Mouse (Mus musculus): ENCODE measurements at regions not wholly inside any gene's neighbourhood (a gene's known extent, or its start where the extent isn't known, plus 50 kb on each side); places are given as distances from the start of the nearest gene placed in this dataset.

DNA sequence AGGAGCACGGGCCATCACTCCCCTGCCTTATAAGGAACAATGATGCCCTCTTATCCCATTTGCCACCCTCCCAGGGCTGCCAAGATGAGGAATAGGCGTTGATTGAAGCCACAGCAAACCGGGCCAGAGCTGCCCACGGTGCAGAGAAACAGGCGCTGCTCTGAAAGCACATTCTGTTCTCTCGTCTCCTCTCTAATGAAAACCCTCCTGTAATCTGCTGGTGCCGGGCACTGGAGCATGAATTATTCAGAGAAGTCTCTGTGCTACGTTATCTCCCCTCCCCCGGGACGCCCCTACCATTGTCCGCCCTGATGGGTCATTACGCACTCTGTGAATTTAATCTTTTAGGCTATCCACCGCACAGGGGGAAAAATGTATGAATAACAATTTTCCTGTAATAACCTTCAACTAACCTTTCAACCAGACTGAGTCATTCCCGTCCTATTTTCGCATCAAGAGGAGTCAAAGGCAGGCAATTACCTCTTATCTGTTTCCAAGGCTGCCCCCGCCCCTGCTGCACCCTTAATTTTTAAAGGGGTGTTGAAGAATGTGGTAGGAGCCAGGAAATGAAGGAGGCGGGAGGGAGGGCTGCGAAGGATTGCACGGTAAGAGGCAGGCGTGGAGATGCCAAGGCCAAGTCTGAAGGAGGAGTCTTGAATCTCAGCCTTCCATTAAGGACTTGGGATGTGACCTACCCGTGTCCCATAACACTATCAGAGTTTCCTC lies 201.6 kb downstream of the Tle3 start:
- DNase-seq, result peak; percentile 63

DNA sequence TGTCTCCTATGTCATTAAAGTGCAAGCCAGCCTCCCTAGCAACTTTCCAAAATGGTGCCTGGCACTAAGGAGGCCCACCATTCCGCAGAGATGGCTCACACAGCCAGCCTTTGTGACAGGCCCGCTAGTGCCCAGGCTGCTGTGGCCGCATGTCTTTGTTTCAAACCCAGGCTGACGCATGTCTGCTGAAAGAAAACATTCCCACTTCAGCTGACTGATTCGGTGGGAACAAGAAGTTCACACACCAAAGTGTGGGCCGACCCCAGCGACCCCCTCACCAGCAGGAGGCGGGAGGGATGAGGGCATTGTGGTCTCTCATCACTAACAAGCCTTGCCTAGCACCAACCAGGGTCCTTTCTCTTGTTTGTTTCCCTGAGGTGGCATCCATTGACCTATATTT lies 190.9 kb downstream of the Tle3 start:
- DNase-seq, result no peak

DNA sequence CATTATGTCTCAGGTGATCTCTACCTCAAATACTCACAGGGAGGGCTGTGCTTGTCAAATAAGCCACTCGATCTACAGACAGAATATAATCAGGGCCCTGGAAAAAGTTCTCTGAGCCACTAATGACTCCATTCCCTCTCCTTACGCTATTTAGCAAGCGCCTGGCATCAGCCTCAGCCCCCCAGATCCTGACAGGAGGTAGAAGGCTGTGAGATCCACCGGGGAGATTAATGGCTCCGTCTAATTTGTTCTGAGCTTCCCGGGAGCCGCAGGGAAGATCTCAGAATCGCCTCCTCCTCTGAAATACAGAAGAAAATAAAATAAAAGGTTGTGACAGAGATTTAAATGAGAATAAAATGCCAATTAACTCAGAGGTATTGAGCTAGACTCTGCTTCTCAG lies 189.4 kb downstream of the Tle3 start:
- DNase-seq, result no peak

DNA sequence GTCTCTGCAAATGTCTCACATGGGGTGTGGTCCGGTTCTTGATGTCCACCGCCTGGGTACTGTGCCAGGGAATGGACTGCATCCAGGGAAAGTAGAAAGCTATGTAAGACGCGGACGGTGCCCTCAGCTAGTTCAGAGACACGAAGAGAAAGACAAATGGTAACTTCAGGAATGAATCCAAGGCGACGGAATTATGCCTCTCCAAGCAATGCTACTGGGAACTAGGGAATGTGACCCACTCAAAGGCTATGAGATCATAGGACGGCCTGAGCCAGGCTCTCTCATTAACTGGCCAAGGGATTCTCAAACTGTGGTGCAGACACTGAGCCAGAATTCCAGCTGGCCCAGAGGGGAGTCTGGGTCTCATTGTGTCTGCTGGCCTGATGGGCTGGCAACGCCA lies 186.5 kb downstream of the Tle3 start:
- no peak for DNase-seq

DNA sequence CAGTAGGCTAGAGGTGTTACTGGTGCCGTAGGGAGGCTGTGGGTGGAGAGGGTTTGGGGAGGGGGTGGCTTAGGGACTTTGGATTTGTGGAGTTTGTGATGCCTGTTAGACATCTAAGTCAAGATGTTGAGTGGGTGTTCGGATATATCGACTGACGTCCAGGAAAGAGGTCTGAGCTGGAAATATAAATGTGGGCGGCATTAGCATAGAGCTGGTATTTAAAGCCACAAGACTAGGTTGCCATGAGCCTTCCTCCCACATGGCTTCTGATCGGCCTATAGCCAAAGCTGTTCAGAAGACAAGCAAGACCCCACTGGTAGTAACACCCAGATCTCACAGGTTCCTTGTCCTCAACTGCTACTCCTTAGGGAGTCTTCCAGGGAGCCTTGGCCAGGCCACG lies 184.9 kb downstream of the Tle3 start:
- no peak for DNase-seq

DNA sequence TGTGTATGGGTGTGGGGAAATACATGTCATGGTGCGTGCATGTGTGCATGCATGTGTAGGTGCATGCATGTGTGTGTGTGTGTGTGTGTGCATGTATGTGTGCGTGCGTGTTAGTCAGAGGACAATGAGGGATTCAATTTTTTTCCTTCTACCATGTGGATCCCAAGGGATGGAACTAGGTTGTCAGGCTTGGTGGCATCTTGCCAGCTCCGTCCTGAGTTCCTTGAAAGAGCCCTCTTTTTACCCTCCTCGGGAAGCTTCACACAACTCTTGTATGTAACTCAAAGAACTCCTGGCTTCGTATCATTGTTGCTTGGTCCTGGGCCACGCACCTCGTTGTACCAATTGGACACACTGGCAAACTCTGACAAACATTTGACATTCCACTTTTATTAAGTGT lies 183.0 kb downstream of the Tle3 start:
- DNase-seq, result no peak

DNA sequence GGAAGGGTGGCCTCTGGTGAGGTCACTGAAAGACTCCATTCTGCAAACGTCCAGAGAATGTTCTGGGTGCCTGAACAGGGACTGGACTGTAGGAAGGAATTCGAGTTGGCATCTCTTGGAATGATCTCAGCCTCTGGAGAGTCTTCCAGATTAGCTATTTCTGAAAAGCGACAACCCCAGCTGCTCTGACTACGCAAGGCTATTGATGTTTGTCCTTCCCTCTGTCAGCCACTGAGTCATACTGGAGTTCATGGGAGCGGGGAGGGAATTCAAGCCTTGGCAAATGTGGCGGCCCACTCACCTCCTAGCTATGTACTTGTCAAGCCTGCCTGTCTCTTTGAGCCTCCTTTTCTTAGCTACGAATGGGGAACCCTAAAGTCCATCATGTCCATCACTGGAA lies 182.4 kb downstream of the Tle3 start:
- DNase-seq, result peak; percentile 86

DNA sequence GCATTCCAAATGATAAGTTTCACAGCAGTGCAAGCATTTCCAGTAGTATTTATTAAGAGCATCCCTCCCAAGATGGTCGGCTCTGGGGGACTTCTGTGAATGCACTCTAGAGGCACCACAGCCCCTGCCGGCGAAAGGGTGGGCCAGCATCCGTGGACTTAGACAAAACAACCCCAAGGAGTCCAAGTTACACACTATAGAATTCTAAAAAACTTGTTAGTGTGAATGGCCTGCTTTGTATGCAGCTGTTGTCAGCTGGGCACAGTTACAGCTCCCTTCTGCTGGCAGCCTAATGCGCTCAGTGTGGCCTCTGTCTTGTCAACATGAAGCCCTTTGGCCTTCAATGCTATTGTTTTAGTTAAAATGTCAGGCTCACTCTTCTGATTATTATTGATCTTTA lies 181.5 kb downstream of the Tle3 start:
- DNase-seq, result no peak

DNA sequence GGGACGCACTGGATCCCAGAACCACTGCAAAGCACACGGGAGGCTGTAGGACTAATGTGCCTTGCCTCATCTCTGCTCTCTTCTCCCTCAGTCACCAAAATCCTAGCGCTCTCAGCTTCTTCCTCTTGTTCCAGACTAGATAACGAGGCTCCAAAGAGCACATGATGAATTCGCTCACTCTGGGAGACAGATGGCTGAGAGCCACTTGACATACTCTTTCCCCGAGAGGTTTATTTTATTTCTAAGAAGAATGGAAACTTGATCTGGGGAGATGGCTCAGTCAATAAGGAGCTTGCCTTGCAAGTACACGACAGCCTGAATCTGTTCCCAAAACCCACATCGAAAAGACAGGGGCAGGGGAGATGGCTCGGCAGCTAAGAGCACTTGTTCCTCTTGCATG lies 179.2 kb downstream of the Tle3 start:
- DNase-seq, result no peak

DNA sequence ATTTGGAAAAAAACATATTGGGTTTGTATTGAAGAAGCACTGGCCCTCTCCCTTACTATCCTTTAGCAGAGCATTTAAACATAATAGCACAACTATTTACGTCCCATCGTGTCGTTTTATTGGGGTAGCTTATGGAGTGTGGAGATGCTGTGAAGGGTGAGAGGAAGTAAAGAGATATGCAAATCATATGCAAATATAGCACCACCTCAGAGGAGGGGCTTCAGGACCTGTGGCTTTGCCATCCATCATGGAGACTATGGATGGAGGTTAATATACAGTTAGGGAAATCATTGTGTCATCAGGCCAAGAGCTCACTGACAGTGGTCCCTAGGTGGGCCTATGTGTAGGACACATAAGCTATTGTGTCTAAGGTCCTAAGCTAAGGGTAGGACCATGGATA lies 178.2 kb downstream of the Tle3 start:
- no peak for DNase-seq

DNA sequence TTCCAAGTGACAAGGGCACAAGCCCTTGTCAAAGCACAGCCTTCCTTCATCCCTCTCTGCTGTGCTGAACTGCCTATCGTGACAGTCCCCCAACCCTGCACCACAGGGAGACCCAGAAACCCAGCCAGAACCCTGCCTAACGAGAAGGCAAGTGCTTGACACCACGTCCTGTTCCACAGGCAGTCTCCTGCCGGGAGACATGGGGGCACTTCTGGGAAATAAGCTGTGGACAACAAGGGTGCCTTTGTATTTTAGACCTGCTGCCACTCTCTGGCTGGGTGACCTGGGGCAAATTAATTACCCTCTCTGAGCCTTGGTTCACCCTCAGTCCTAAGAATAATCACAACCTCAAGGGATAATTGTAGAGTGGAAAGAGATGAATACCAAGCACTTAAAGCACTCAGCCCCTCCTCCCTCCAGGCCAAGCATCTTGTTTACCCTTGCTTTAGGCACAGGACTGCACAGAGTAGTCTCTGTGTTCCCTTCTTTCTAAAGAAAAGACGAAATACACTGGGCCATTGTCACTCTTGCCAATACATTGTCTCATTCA lies 177.6 kb downstream of the Tle3 start:
- DNase-seq, result no peak

DNA sequence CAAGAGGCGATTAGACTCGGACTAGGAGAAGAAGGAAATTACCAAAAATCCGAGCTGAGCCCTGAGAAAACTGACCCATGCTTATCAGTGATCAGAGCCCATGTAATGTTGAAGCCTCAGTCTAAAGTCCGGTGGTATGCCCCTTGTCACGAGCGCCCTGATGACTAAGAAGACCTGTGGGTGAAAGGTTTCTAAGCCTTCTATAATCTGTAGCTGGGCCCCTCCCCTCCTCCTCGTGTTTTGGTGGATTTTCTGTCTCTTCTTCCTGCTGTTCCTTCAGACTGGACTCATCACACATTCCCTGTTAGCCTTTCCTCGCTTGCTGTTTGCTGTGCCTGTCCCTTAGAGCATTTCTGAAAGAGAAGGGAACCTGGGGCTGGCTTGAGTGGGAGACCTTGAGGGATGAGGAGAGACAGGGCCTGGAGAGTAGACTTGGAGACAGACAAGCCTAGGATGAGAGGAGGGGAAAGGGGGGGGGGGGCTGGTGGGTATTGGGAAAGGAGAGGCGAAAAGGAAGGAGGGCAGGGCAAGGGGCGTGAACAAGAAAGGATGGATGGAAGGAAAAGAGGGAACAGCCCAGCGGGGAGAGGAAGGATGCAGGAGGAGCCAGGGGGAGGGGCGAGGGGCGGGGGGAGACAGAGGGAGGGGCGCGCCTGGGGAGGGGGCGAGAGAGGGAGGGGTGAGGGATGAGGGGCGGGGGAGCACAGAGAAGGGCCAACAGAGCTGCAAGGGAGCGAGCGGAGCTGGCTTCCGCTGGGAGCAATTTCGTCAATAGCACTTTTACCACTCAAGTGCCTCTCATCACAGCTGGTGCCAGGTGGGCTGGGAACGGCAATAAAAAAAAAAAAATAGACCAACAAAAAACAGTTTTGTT lies 165.4 kb downstream of the Tle3 start:
- DNase-seq, result no peak

DNA sequence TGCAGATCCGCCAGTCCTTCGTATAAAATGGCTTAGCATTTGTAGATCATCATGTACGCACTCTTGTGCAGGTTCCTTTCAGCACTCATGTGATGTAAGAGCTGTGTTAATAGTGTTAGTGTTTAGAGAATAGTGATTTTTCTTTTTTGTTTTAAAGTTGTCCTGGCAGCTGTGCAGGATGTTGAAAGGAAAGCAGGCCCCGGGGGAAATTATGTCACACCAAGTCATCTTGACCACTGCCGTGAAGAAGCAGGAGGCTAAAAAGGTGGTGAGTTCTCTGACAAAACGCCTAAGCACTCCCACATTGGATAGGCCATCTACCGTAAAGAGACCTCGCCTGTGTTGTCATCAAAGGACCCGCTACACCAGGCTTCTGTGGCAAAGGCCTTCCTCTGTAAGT lies 161.1 kb downstream of the Tle3 start:
- DNase-seq, result no peak

DNA sequence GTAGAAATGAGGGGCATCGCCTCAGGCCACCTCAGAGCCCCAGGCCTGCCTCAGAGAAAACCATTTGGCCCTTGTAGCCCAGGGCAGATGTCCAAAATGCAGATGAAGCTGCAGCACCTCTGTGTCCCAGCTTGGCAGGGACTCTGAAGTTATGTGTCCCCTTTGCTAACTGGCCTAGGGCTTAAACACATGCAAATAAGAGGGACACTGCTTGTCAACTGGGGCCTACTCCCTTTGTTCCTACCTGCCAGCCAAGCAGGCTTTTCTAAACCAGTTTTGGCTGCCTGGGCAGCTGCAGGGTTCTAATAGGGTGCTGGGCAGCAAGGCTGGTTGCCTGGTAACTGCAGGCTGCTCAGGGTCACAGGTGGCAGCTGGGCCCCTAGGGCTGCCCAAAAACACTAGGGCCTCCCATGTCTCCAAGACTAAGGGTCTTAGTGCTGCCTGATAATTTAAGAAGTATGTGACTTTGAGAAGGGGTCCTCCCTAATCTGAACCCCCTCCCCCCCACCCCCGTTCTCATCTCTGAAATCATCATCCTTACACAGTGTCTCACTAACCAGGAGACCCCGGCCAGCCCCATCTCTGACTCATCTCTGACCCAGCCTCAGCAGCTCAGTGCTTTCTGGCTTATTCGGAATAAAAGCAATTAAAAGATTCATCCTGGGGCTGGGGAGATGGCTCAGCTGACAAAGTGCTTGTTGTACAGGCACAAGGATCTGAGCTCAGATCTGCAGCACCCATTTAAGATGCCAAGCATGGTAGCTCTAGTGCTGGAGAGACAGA lies 158.3 kb downstream of the Tle3 start:
- DNase-seq, result no peak

DNA sequence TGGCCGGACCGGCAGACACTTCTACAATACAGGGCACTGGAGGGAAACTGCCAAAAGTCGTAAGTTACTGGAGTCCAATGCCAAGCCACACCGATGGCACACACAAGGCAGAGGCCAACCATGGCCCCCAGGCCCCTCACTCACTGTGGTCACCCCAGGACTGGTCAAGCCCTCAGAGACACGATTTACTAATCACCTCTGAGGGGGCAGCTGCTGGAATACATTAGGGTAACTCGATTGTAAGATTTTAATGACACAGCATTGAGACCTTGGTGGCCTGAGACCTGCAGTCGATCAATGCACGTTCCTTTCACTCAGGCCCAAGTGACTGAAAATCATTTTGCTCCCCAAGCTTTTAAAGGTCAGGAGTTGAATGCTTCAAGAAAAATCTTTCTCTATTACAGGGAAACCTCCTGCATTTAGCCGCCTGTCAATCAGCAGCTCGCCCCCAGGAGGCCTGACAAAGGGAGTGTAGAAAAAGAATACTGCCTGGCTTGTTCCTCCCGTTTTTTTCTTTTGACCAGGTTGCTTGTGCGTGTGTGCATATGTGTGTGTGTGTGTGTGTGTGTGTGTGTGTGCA lies 156.2 kb downstream of the Tle3 start:
- DNase-seq, result no peak

DNA sequence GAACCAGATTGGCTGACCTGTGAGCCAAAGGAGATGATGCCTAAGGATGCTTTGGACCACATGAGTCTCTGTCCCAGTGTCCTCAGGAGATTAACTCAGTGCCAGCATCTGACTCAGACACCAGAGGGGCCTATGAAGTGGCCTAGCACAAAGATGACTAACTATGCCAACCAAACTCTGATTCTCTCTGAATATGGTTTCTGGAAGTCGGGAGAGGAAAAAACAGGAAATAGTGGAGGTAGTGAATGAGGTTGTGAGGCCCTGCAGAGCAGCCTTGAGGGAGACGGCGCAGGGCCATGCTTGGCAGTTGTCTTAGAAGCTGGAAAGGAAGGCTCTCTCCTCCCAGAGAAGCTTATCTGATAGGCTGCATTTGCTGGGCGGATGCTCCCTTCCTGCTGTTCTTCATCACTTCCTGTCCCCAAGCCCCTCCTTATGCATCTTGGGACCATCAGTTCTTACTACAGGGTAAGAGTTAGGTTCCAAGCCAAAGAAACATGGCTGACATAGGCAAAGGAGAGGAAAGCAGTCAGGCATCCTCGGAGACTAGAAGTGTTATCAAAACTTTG lies 155.4 kb downstream of the Tle3 start:
- DNase-seq, result peak; percentile 26

DNA sequence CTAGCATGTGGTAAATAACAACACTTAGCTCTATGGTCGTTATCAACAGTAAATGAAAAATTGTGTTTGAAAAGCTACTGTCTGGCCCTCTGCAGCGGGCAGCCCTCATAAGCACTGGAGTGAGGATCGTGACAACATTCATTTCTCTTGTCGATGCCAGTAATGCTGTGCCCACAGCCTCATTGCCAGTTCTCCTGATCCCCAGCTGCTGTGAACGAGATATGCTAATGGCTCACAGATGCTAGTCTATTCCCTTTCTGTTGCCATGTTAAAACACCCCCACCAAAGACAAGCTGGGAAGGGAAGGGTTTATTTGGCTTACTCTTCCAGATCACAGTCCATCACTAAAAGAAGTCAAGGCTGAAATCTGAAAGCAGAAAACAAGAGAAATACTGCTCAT lies 148.0 kb downstream of the Tle3 start:
- DNase-seq, result no peak

DNA sequence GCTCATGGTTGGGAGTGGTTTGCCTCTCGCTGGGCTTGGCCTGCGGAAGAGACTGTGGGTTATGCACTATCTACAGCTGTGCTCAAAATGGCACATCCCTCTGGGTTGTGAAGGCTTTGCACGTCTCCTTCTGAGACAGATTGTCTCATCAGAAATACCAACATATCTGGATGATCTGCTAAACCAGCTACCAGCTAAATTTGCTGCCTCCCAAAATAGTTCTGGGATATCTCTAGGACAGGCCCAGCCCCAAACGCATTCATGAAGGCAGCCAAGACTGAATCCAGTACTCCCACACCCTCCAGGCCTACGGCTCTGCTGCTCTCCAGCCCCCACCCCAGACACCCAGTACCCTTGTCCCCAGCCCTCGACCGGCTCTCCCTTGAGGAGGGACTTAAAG lies 145.7 kb downstream of the Tle3 start:
- DNase-seq, result no peak

DNA sequence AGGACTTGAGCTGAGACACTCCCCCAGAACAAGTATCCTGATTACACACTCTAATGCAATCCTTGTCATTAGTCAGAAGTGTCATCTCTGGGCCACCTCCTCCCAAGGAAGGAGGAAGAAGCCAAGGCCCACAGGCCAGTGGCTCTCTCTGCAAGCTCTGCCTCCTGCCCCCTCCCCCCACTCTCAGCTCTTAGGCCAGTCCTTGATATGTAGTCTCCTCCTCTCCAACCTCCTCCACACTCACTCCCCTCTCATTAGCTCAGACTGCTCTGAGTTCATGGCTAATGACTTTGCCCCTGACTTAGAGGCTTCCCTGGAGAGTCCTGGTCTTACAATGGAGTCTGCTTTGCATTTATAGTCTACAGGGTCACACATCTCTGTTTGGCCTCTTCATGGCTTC lies 139.3 kb downstream of the Tle3 start:
- peak; percentile 39 for DNase-seq

DNA sequence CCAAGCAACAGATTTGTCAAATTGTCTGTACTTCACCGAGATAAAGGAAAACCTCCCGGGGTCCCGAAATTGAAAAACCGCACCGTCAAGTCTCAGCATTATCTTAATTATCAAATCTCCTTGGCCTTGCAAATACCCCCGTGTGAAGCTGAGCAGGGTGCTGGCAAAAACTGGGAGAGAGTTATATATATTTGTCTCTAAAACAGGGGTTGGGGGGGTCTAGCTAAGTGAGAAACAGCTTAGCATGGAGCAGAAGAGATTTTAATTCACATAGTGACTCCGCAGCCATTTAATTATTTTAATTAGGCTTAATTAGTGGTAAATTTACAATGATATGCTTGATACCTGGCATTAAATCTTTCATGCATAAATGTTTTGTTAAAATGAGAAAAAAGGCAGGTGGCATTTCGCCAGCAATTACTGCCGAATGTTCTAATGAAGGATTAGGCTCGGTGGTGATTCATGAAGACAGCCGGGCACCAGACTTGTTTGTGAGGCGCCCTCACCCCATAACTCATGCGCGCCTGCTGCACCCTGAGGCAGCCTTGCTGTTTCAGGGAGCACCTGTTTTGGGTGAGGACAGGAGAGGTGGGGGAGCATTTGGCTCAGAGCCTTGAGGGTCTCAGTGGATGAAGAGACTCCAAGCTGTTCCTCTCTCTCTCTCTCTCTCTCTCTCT lies 138.2 kb downstream of the Tle3 start:
- DNase-seq, result no peak

DNA sequence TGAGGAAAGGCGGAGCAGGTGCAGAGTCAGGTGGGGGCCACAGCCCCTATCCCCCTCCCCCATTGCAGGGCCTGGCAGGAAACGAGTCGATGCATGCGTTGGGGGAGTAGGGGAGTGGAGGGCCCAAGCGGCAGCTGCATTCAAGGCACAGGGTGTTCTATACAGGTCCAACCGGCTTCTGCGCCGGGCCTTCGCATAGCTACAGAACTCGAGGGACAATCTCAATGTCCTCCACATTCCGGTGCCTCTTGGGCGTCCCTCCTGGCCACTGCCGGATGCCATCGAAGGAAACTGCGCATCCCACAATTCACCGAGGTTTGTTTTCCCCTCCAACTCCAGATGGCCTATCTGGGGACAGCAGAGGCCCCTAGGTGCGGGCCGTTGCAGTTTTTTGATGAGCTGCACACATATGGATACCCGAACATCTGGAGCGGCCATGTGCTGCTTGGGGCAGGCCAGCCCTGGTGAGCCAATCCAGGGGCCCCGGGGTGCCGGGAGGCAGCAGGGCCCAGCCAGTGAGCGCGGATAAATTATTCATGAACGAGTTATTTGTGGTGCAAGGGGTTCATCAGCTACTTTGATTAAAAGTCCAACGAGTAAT lies 137.5 kb downstream of the Tle3 start:
- no peak for DNase-seq

Measured in adrenal gland, adult 2 months (tissue).